Mouse (Mus musculus) testis, adult 2 months (tissue): ENCODE data around the gene Kat6b.

Experiments
- CTCF ChIP-seq: fragments of 200-500 bp; IDR thresholded peaks from 2 replicates; pipeline ENCODE4 v1.5.1; 2012; ENCODE audit warnings: low read depth, mild to moderate bottlenecking, inconsistent platforms, low read length, moderate library complexity; ENCODE audit not compliant: control insufficient read depth, insufficient read depth, insufficient replicate concordance
- POLR2A ChIP-seq: fragments of 200-500 bp; IDR thresholded peaks from 2 replicates; pipeline ENCODE4 v1.6.1; 2012; ENCODE audit warnings: low read depth, mild to moderate bottlenecking, inconsistent platforms, low read length, moderate library complexity; ENCODE audit not compliant: control insufficient read depth

- TF ChIP-seq POLR2A = no peak
- TF ChIP-seq CTCF = no peak
These were observed 225.7 kb downstream of the Kat6b start for GRCm38 (mm10) chr14:21706759-21707571.
